Mouse (Mus musculus): ENCODE results near the gene Arhgef26. TPM values are rescaled to one million over a fixed set of nuclear protein-coding genes. Genes with fewer than 3 reads are reported as not detected.

Gene Arhgef26
- polyA plus RNA-seq, 1 experiment from 2014 or later, result 0.46 TPM

Other genes with a start within 250 kb of the Arhgef26 start
- gene Dhx36, start 168.7 kb downstream of the Arhgef26 start, polyA plus RNA-seq (2015; fragmentation: Nextera tagmentation; extraction: Ambion mirVana), result 12.4 and 13.7 TPM in 2 replicates

Data from liver, embryonic 13.5 days (tissue).